Mouse (Mus musculus): ENCODE data around the gene Gm28308.

GRCm38 (mm10) chr6:52256956-52257355 lies 43.8 kb upstream of the Gm28308 start:
- TF ChIP-seq CTCF (IDR thresholded peaks at IDR 0.05) (peak; percentile 88), EP300 (IDR thresholded peaks at IDR 0.05) (no peak)

Measured in lung, postnatal 0 days (tissue).